Mouse (Mus musculus) neutrophil, adult 83 days (primary cell): ENCODE measurements around the gene Fthl17f. TPM values are rescaled to one million over a fixed set of nuclear protein-coding genes. Genes with fewer than 3 reads are reported as not detected.

ENCODE experiments used
- total RNA-seq, 2 experiments: library from RNA; stranded (reverse); gene quantifications; one replicate each; pipeline ENCODE4 v1.2.4; 2023

Fthl17f gene
- not detected for total RNA-seq

DNA sequence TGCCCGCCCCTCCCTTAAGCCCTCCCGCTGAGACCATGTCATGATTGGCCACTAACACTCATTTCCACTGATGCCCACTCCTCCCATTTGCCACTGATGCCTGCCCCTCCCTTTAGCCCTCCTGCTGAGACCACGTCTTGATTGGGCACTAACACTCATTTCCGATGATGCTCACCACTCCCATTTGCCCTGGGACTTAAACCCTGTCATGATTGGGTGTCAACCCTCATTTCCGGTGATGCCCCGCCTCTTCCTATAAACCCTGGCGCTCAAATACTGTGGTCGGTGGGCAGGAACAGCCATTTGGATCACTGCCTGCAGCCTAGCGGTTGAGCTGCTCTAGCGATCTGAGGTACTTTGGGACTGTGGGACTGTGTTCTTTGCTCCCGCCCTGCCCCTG, at the start of gene Fthl17f:
Gene Fthl17f, plus strand, starts transcription at position 301 of the 400 bp plus-strand sequence.

DNA sequence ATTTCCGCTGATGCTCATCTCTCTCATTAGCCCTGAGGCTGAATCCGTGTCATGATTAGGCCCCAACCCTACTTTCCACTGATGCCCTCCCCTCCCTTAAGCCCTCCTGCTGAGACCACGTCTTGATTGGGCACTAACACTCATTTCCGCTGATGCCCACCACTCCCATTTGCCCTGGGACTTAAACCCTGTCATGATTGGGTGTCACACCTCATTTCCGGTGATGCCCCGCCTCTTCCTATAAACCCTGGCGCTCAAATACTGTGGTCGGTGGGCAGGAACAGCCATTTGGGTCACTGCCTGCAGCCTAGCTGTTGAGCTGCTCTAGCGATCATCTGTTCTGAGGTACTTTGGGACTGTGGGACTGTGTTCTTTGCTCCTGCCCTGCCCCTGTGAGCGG, 29.6 kb upstream of the Fthl17f start, which contains the start of gene Fthl17e:
Gene Fthl17e, plus strand, starts transcription at position 301 of the 400 bp plus-strand sequence.

DNA sequence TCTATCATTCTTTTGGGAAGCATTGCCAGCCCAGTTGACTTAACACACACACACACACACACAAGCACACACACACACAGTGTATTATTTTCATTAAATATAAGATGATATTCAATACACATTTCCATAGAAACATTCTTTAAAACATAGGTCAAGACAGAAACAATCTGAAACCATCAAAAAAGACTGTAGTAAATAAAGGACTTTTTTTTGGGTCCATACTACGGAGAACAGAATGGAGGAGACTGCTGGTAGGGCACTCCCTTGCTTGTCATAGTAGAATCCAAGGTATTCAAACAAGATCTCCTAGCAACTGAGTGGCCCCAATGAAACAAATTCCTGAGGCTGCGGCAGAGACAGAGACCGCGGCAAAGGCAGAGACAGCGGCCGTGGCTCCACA, 41.4 kb downstream of the Fthl17f start, which contains the start of gene 4930402K13Rik:
Gene 4930402K13Rik, plus strand, starts transcription at position 301 of the 400 bp plus-strand sequence.

Other genes with a start within 250 kb of the Fthl17f start
- gene Gm6592, start 219.0 kb upstream of the Fthl17f start, total RNA-seq, result not detected
- gene Gm5751, start 188.8 kb upstream of the Fthl17f start, total RNA-seq, result not detected
- under 1 TPM; 0.35 TPM for gene B630019K06Rik, start 170.6 kb upstream of the Fthl17f start, total RNA-seq
- gene Fthl17b, start 100.0 kb upstream of the Fthl17f start, total RNA-seq, result not detected
- gene Fthl17c, start 86.5 kb upstream of the Fthl17f start, total RNA-seq, result not detected
- not detected for gene Fthl17d, start 76.3 kb upstream of the Fthl17f start, total RNA-seq
- gene Fthl17e, start 29.5 kb upstream of the Fthl17f start, total RNA-seq, result not detected
- not detected for gene 4930402K13Rik, start 41.5 kb downstream of the Fthl17f start, total RNA-seq
- gene Lancl3, start 136.9 kb downstream of the Fthl17f start, total RNA-seq, result not detected
- not detected for gene Gm14862, start 193.9 kb downstream of the Fthl17f start, total RNA-seq
- 10 to 100 TPM; 11.3 to 13.2 TPM for gene Xk, start 209.7 kb downstream of the Fthl17f start, total RNA-seq
- 1 to 10 TPM; 2.6 to 3.6 TPM for gene H2al1m, start 220.7 kb downstream of the Fthl17f start, total RNA-seq